Mouse (Mus musculus) ovary, postnatal 10 days (tissue): ENCODE data around the gene Ano10.
"Not testable (repeated sequence)": the region's sequence is repeated elsewhere in the genome, so short reads cannot be mapped to it uniquely, and the experiment has no call there.

Experiments
- DNase-seq: peaks from one replicate; pipeline ENCODE4 v3.0.0; 2022; ENCODE audit warnings: low spot score

The Ano10 gene

GRCm38 (mm10) chr9:122197021-122197420 lies 97.2 kb downstream of the Ano10 start:
- no peak for DNase-seq

- no peak for DNase-seq
These were observed 99.1 kb downstream of the Ano10 start for GRCm38 (mm10) chr9:122195042-122195682.

DNA sequence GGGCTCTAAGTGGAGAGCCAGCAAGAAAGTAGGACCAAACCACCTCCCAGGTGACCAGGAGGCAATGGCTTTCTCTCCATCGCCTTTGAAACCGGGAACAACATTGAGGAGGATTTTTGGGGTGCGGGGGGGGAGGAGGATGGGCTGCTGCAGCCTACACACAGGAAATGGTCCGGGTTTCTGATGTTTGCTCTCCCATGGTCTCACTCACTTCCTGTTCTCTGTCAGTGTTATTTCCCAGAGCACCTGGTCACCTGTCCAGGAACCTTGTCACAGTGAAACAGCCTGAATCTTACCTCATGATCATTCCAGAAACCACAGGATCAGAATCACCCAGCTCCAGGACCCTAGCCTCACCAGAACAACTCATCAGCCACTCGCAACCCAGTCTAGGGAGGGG lies 100.4 kb downstream of the Ano10 start:
- no peak for DNase-seq

- no peak for DNase-seq
These were observed 100.9 kb downstream of the Ano10 start for GRCm38 (mm10) chr9:122193361-122193760.

DNA sequence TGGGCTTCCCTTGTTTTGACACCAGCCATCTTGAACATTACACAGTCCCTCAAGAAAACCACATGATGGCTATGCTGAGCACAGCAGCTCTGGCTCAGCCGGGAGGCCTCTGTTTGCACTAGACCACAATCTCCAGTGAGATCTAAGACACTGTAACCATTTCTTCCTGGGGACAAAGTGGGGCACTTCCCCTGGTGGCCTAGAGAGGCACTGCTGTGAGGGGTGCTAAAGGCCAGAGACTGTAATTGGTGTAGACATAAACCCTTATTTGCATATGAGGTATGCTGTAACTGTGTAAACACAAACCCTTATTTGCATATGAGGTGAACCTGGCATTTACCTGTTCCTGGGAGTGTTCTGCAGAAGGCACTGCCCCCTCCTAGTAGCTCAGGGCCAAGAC lies 105.5 kb downstream of the Ano10 start:
- DNase-seq = no peak

GRCm38 (mm10) chr9:122187451-122187921 lies 106.7 kb downstream of the Ano10 start:
- DNase-seq = no peak

- no peak for DNase-seq
These were observed 107.5 kb downstream of the Ano10 start for GRCm38 (mm10) chr9:122186643-122187226.

DNA sequence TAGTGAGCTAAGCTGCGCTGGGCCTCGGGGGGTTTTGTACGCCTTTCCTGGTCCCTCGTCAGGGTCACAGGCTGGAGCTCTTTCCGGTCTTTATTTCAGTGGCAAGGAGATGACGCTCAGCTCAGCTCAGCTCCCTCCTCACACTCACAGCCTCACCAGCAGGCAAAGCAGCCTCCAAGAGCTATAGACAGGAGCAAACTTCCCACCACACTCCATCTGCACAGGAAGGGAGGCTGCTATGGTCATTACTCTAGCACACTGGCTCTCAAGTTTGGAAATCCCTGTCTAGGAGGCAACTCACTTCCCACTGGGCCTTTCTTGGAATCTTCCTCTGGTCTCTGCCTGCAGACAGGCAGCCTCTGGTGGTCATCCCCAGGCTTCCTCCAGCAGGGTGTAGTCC lies 108.3 kb downstream of the Ano10 start:
- DNase-seq = no peak

GRCm38 (mm10) chr9:122185061-122185460 lies 109.2 kb downstream of the Ano10 start:
- peak; percentile 56 for DNase-seq

DNA sequence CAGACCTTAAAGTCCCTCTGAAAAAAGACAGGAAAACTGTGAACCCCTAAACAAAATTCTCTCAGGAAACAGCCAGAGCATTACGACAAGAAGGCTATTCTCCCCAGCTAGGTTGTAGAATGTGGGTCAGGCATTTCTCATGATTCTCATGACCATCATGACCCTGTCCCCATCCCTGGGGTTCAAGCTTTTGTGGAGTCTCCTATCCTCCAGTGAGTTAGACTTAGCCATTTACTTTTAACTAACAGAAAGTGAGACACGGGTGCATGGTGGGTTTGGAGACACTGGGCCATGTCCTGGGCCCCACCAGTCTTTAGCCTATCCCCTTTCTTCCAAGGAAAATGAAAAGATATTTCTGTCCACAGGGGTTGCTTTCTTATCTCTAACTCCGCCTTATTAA lies 109.9 kb downstream of the Ano10 start:
- DNase-seq = no peak

DNA sequence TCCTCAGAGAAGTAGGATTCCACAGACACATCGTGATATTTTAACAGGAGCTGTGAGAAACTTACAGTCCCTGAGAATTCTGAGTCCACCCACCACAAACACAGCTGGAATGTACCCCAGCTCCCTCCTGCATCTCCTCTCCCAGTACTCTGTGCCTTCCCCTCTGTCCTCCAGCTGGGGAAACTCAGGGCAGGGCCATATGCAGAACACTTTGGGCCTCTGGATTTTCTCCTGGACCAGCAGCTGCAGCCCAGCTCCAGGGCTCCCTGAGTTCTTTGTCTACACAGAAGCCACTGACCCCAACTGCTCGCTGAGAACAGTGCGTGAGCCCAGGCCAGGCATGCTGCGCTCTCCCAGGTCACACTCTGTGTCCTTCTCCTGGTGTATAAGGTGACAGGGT lies 111.1 kb downstream of the Ano10 start:
- DNase-seq = no peak

GRCm38 (mm10) chr9:122180105-122180504 lies 114.1 kb downstream of the Ano10 start:
- DNase-seq = no peak

- DNase-seq = no peak
These were observed 115.8 kb downstream of the Ano10 start for GRCm38 (mm10) chr9:122178427-122178826.

GRCm38 (mm10) chr9:122177256-122178220 lies 116.7 kb downstream of the Ano10 start:
- no peak for DNase-seq

DNA sequence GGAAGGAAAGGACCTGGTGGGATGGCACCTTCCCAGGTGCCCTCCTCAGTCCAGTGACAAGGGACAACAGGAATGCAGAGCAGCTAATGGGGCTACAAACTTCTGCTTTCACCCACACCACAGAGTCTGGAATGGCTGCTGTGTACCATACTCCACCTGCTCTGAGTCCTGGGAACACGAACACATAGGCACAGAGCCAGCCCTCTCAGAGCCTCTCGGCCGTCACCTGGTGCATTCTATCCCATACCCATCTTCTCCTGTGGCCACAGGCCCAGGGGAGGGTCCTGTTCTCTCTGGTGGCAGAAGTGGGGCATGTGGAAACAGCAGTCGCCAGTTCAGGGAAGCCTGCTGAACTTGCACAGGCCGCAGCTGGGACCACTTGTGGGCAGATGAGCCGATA lies 119.5 kb downstream of the Ano10 start:
- no peak for DNase-seq

- DNase-seq = no peak
These were observed 120.6 kb downstream of the Ano10 start for GRCm38 (mm10) chr9:122173405-122174233.

GRCm38 (mm10) chr9:122172612-122173186 lies 121.5 kb downstream of the Ano10 start:
- no peak for DNase-seq

DNA sequence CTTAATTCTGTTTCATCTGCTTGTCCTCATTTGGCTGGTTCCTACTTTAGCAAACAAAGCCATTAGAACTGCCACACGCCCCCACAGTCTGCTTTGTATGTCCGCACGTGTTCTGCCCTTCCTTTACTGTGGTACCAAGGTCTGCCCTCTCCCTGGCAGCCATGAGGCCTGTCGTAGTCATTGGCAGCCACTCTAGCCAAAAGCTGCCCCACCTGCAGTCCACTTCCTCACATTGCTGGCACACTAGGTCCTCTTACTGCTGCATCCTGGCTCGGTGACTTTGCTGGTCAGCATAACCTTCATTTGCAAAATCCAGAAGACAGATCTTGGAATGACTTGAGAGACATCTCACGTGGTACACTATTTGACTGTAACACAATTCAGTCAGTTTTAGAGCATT lies 124.3 kb downstream of the Ano10 start:
- DNase-seq = no peak

GRCm38 (mm10) chr9:122167719-122168118 lies 126.5 kb downstream of the Ano10 start:
- DNase-seq = not testable (repeated sequence)

DNA sequence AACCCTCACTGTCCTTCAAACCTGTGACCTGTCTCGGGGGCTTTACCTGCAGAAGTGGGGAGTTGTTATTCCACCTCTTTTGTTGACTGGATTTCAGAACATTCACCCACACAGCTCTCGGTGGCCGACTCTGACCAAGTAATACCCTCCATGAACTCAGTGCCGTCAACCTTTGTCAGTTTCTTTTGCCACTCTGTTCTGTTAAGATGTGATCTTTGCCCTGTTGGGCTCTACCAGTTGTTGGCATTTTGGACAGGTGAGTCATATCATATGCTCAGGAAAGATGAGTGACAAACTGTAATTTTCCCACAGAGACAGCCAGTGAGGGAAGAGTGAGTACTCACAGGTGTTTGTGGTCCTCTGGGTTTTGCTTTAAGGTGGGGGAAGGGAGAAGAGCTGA lies 129.7 kb downstream of the Ano10 start:
- no peak for DNase-seq

DNA sequence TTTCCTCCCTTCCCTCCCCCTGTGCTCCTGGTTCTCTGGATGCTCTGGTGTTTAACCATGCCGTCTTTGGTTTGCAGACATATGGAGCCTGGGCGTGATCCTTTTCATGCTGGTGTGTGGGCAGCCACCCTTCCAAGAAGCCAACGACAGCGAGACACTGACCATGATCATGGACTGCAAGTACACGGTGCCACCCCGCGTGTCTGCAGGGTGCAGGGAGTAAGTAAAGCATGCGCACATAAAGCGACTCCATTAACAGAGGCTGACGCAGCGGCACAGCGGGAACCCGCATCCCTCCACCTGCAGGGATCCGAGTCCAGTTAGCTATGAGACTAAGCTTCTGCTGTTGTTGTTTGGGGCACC lies 137.2 kb downstream of the Ano10 start:
- DNase-seq = no peak
